Mouse (Mus musculus) brown adipose tissue, adult 24 weeks (tissue): ENCODE data around the gene Eftud2. TPM values are rescaled to one million over a fixed set of nuclear protein-coding genes. Genes with fewer than 3 reads are reported as not detected.

Experiments used
- H3K27ac ChIP-seq: fragments of 200-500 bp; replicated peaks from 2 replicates; pipeline ENCODE4 v1.5.1; 2012; ENCODE audit warnings: low read depth, mild to moderate bottlenecking, low read length
- H3K4me1 ChIP-seq: fragments of 200-500 bp; 2 replicates; pipeline ENCODE4 v1.6.1; 2012; ENCODE audit warnings: low read length, mixed read lengths; ENCODE audit not compliant: control insufficient read depth, insufficient read depth, insufficient read length
- H3K4me3 ChIP-seq: fragments of 200-500 bp; 2 replicates; pipeline ENCODE4 v1.5.1; 2012; ENCODE audit warnings: low read depth, mild to moderate bottlenecking, low read length, moderate library complexity; ENCODE audit not compliant: insufficient read depth
- polyA plus RNA-seq: library from polyadenylated mRNA; stranded (reverse); fragments of >200 nt; gene quantifications from 2 replicates; pipeline ENCODE4 v1.2.4, GENCODE M21; 2012; ENCODE audit not compliant: missing spikeins, insufficient read depth, insufficient read length

Eftud2 gene
- polyA plus RNA-seq, 1 experiment, result 32.6 TPM

GRCm38 (mm10) chr11:102818121-102819020 lies 62.4 kb downstream of the Eftud2 start:
- H3K27ac ChIP-seq, result peak overlapping the region; percentile 60
- H3K4me1 ChIP-seq, result no peaks in the 10 kb centered on the region
- H3K4me3 ChIP-seq, result peak overlapping the region; percentile 55

GRCm38 (mm10) chr11:102814881-102815280 lies 65.9 kb downstream of the Eftud2 start:
- Histone ChIP-seq H3K27ac (no peak overlapping the region), H3K4me3 (no peak overlapping the region), H3K4me1 (0 out of 2 replicates have a peak, but pooled peaks cover 2% of the 10 kb centered on the region)

GRCm38 (mm10) chr11:102810721-102811485 lies 69.9 kb downstream of the Eftud2 start:
- H3K4me1 ChIP-seq, result 0 out of 2 replicates have a peak, but pooled peaks cover 2% of the 10 kb centered on the region
- H3K4me3 ChIP-seq, result no peak overlapping the region
- H3K27ac ChIP-seq, result no peak overlapping the region

DNA sequence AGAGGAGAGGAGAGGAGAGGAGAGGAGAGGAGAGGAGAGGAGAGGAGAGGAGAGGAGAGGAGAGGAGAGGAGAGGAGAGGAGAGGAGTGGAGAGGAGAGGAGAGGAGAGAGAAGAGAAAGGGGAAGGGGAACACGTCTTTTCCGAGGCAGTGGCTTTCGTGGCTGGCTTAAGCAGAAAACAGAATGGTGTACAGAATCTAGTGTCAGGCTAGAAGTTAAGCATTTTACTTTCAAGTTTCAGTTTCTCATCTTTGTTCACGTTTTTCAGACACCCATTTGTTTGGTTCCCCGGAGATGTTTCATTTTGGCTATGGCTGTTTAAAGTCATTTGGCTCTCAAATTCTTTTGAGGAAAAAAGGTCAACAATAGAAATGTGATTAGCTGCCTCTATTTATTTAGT lies 72.5 kb downstream of the Eftud2 start:
- H3K4me1 ChIP-seq, result 0 out of 2 replicates have a peak, but pooled peaks cover 2% of the 10 kb centered on the region
- no peak overlapping the region for H3K27ac ChIP-seq
- no peak overlapping the region for H3K4me3 ChIP-seq

GRCm38 (mm10) chr11:102803453-102803852 lies 77.3 kb downstream of the Eftud2 start:
- H3K4me1 ChIP-seq, result no peaks in the 10 kb centered on the region
- H3K4me3 ChIP-seq, result no peak overlapping the region
- H3K27ac ChIP-seq, result no peak overlapping the region

DNA sequence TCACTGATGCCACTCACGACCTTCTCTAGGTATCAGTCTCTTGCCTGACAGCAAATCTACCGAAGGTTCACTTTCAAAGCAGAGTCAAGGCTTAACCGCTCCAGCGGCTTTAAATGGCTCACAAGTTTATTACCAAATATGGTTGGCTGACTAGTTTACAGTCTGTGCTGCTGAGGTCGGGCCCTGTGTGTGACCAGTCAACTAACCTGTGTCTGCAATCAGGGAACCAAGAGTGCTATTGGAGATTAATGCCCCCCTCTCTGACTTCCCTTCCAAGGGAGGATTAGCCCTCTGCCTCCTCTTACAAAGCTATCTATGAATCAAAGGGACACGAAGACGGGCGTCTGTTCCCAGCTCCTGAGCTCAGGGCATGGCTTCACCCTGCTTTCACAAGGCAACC lies 86.6 kb downstream of the Eftud2 start:
- no peak overlapping the region for H3K27ac ChIP-seq
- peaks cover 3% of the 10 kb centered on the region for H3K4me1 ChIP-seq
- H3K4me3 ChIP-seq, result no peak overlapping the region

DNA sequence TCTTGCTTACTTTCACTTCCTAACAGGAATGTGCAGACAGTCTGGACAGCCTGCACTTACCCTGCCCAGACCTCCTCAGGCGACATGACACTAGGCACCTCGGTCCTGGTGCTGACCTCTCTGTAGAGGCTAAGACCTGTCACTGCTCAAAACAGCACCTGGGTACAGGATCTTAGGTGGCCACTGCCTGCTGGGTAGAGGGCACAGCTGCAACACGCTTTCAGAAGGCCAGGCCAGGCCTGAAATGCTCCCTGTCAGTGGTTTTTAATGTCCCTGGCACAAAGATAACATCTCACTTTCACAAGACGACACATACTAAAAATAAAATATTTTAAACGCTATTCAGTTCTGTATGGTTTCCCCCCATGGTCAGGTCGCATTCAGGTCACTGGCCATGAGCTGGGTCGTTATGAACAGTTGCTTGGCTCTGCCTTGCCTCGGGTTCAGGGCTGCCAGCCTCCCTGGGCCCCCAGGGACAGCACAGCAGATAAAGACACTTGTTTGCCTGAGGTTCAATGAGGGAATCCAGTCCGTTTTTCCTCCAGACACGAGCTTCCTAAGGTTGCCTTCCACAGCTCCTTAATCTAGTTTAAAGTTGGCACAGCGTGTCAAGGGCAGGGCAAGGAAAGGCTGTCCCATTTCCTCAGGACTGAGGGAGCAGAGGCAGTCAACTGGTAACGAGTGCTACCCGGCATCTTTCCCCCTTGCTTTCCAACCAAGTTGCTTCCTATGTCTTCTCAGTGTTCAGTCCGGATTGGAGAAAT lies 88.9 kb downstream of the Eftud2 start:
- peak overlapping the region; percentile 30; the same call in 1 of the 2 replicates for H3K27ac ChIP-seq
- H3K4me3 ChIP-seq, result no peak overlapping the region
- H3K4me1 ChIP-seq, result peaks cover 3% of the 10 kb centered on the region

Other genes starting within 250 kb of the Eftud2 start
- gene Meioc, start 217.3 kb downstream of the Eftud2 start, polyA plus RNA-seq, result not detected in 2 replicates
- 19.3 and 27.5 TPM in 2 replicates for gene Ccdc43, start 183.2 kb downstream of the Eftud2 start, polyA plus RNA-seq
- gene Adam11, start 119.5 kb downstream of the Eftud2 start, polyA plus RNA-seq, result 0.59 and 1.4 TPM in 2 replicates
- 4.6 and 5.0 TPM in 2 replicates for gene Gjc1, start 61.3 kb downstream of the Eftud2 start, polyA plus RNA-seq
- gene Higd1b, start 45.1 kb downstream of the Eftud2 start, polyA plus RNA-seq, result 8.1 and 20.1 TPM in 2 replicates
- gene Ccdc103, start 219 bp upstream of the Eftud2 start, polyA plus RNA-seq, result not detected in 2 replicates
- not detected in 2 replicates for gene Fam187a, start 4.2 kb upstream of the Eftud2 start, polyA plus RNA-seq
- gene Gfap, start 19.9 kb upstream of the Eftud2 start, polyA plus RNA-seq, result not detected in 2 replicates
- gene Kif18b, start 44.1 kb upstream of the Eftud2 start, polyA plus RNA-seq, result not detected in 2 replicates
- not detected in 2 replicates for gene C1ql1, start 65.7 kb upstream of the Eftud2 start, polyA plus RNA-seq
- 52.6 and 57.2 TPM in 2 replicates for gene Nmt1, start 147.2 kb upstream of the Eftud2 start, polyA plus RNA-seq
- 25.6 and 25.9 TPM in 2 replicates for gene Dcakd, start 147.3 kb upstream of the Eftud2 start, polyA plus RNA-seq
- gene Plcd3, start 220.7 kb upstream of the Eftud2 start, polyA plus RNA-seq, result 6.1 and 6.2 TPM in 2 replicates
- gene Acbd4, start 220.7 kb upstream of the Eftud2 start, polyA plus RNA-seq, result 95.3 and 183 TPM in 2 replicates
- 36.0 and 40.8 TPM in 2 replicates for gene Hexim1, start 235.2 kb upstream of the Eftud2 start, polyA plus RNA-seq